Mouse (Mus musculus): ENCODE measurements around the gene Pnrc2. TPM values are rescaled to one million over a fixed set of nuclear protein-coding genes. Genes with fewer than 3 reads are reported as not detected.

Pnrc2 gene
- polyA plus RNA-seq, 1 experiment: 6.2 TPM

GRCm38 (mm10) chr4:135833301-135834123, 40.1 kb downstream of the Pnrc2 start:
- Histone ChIP-seq H3K4me1 (no peaks in the 10 kb centered on the region), H3K9me3 (0 out of 2 replicates have a peak, but pooled peaks cover 6% of the 10 kb centered on the region), H3K4me3 (replicated peaks) (no peak overlapping the region), H3K27me3 (replicated peaks) (peaks cover 34% of the 10 kb centered on the region), H3K36me3 (replicated peaks; ENCODE audit: low read length) (no peaks in the 10 kb centered on the region)
- no peak for TF ChIP-seq FLI1 (IDR thresholded peaks at IDR 0.05; ENCODE audit: low read length)
- no peak for TF ChIP-seq GATA1 (IDR thresholded peaks at IDR 0.05; ENCODE audit: borderline replicate concordance, low read length)

- Histone ChIP-seq H3K4me3 (replicated peaks) (no peak overlapping the region), H3K27me3 (replicated peaks) (peaks cover 25% of the 10 kb centered on the region), H3K36me3 (replicated peaks; ENCODE audit: low read length) (no peaks in the 10 kb centered on the region), H3K4me1 (no peaks in the 10 kb centered on the region), H3K9me3 (0 out of 2 replicates have a peak, but pooled peaks cover 6% of the 10 kb centered on the region)
- TF ChIP-seq FLI1 (IDR thresholded peaks at IDR 0.05; ENCODE audit: low read length): no peak
- no peak for TF ChIP-seq GATA1 (IDR thresholded peaks at IDR 0.05; ENCODE audit: borderline replicate concordance, low read length)
Measured at GRCm38 (mm10) chr4:135832070-135832469, 41.6 kb downstream of the Pnrc2 start.

- H3K36me3 ChIP-seq (replicated peaks; ENCODE audit: low read length): no peaks in the 10 kb centered on the region
- H3K9me3 ChIP-seq: peaks cover 9% of the 10 kb centered on the region; the same call in 1 of the 2 replicates
- peaks cover 24% of the 10 kb centered on the region for H3K27me3 ChIP-seq (replicated peaks)
- no peaks in the 10 kb centered on the region for H3K4me1 ChIP-seq
- no peak for TF ChIP-seq GATA1 (IDR thresholded peaks at IDR 0.05; ENCODE audit: borderline replicate concordance, low read length)
- no peak for TF ChIP-seq FLI1 (IDR thresholded peaks at IDR 0.05; ENCODE audit: low read length)
- H3K4me3 ChIP-seq (replicated peaks): no peak overlapping the region
Measured at GRCm38 (mm10) chr4:135828491-135828890, 45.2 kb downstream of the Pnrc2 start.

- TF ChIP-seq GATA1 (IDR thresholded peaks at IDR 0.05; ENCODE audit: borderline replicate concordance, low read length): no peak
- no peak for TF ChIP-seq FLI1 (IDR thresholded peaks at IDR 0.05; ENCODE audit: low read length)
- Histone ChIP-seq H3K4me1 (peaks cover 3% of the 10 kb centered on the region; the same call in 1 of the 2 replicates), H3K9me3 (peaks cover 4% of the 10 kb centered on the region; the same call in 1 of the 2 replicates), H3K27me3 (replicated peaks) (peaks cover 14% of the 10 kb centered on the region), H3K4me3 (replicated peaks) (no peak overlapping the region), H3K36me3 (replicated peaks; ENCODE audit: low read length) (no peaks in the 10 kb centered on the region)
Measured at GRCm38 (mm10) chr4:135824254-135824653, 49.4 kb downstream of the Pnrc2 start.

GRCm38 (mm10) chr4:135823298-135823697, 50.4 kb downstream of the Pnrc2 start:
- TF ChIP-seq GATA1 (IDR thresholded peaks at IDR 0.05; ENCODE audit: borderline replicate concordance, low read length): no peak
- TF ChIP-seq FLI1 (IDR thresholded peaks at IDR 0.05; ENCODE audit: low read length): no peak
- peaks cover 3% of the 10 kb centered on the region; the same call in 1 of the 2 replicates for H3K4me1 ChIP-seq
- no peak overlapping the region for H3K4me3 ChIP-seq (replicated peaks)
- peaks cover 13% of the 10 kb centered on the region for H3K9me3 ChIP-seq
- no peaks in the 10 kb centered on the region for H3K36me3 ChIP-seq (replicated peaks; ENCODE audit: low read length)
- H3K27me3 ChIP-seq (replicated peaks): peaks cover 13% of the 10 kb centered on the region

- peaks cover 3% of the 10 kb centered on the region; the same call in 1 of the 2 replicates for H3K4me1 ChIP-seq
- TF ChIP-seq FLI1 (IDR thresholded peaks at IDR 0.05; ENCODE audit: low read length): no peak
- no peak for TF ChIP-seq GATA1 (IDR thresholded peaks at IDR 0.05; ENCODE audit: borderline replicate concordance, low read length)
Measured at GRCm38 (mm10) chr4:135821772-135822171, 51.9 kb downstream of the Pnrc2 start.

More at GRCm38 (mm10) chr4:135821772-135822171, 51.9 kb downstream of the Pnrc2 start:
- no peak overlapping the region for H3K4me3 ChIP-seq (replicated peaks)
- H3K36me3 ChIP-seq (replicated peaks; ENCODE audit: low read length): no peaks in the 10 kb centered on the region
- H3K27me3 ChIP-seq (replicated peaks): peaks cover 13% of the 10 kb centered on the region
- H3K9me3 ChIP-seq: peaks cover 15% of the 10 kb centered on the region

Other genes with a start within 250 kb of the Pnrc2 start
- gene Ifnlr1, start 187.6 kb downstream of the Pnrc2 start, polyA plus RNA-seq (2012; ENCODE audit: insufficient read depth, low replicate concordance): not detected in 2 replicates
- not detected in 2 replicates for gene Il22ra1, start 145.7 kb downstream of the Pnrc2 start, polyA plus RNA-seq (2012; ENCODE audit: insufficient read depth, low replicate concordance)
- gene Myom3, start 114.1 kb downstream of the Pnrc2 start, polyA plus RNA-seq (2012; ENCODE audit: insufficient read depth, low replicate concordance): not detected in 2 replicates
- gene Srsf10, start 18.1 kb downstream of the Pnrc2 start, polyA plus RNA-seq (2012; ENCODE audit: insufficient read depth, low replicate concordance): 81.0 and 110 TPM in 2 replicates
- gene Cnr2, start 21.5 kb upstream of the Pnrc2 start, polyA plus RNA-seq (2012; ENCODE audit: insufficient read depth, low replicate concordance): 1.3 and 4.9 TPM in 2 replicates
- 19.9 and 22.2 TPM in 2 replicates for gene Fuca1, start 46.9 kb upstream of the Pnrc2 start, polyA plus RNA-seq (2012; ENCODE audit: insufficient read depth, low replicate concordance)
- 27.0 and 31.8 TPM in 2 replicates for gene Hmgcl, start 72.6 kb upstream of the Pnrc2 start, polyA plus RNA-seq (2012; ENCODE audit: insufficient read depth, low replicate concordance)
- gene Gale, start 89.9 kb upstream of the Pnrc2 start, polyA plus RNA-seq (2012; ENCODE audit: insufficient read depth, low replicate concordance): 71.2 and 91.8 TPM in 2 replicates
- 295 and 453 TPM in 2 replicates for gene Lypla2, start 98.8 kb upstream of the Pnrc2 start, polyA plus RNA-seq (2012; ENCODE audit: insufficient read depth, low replicate concordance)
- gene Pithd1, start 113.4 kb upstream of the Pnrc2 start, polyA plus RNA-seq (2012; ENCODE audit: insufficient read depth, low replicate concordance): 41.3 and 62.6 TPM in 2 replicates
- gene Eloa, start 147.9 kb upstream of the Pnrc2 start, polyA plus RNA-seq (2012; ENCODE audit: insufficient read depth, low replicate concordance): 3.7 and 4.5 TPM in 2 replicates
- 414 and 1,524 TPM in 2 replicates for gene Rpl11, start 179.6 kb upstream of the Pnrc2 start, polyA plus RNA-seq (2012; ENCODE audit: insufficient read depth, low replicate concordance)